Mouse (Mus musculus): ENCODE results near the gene Dock9.

DNA sequence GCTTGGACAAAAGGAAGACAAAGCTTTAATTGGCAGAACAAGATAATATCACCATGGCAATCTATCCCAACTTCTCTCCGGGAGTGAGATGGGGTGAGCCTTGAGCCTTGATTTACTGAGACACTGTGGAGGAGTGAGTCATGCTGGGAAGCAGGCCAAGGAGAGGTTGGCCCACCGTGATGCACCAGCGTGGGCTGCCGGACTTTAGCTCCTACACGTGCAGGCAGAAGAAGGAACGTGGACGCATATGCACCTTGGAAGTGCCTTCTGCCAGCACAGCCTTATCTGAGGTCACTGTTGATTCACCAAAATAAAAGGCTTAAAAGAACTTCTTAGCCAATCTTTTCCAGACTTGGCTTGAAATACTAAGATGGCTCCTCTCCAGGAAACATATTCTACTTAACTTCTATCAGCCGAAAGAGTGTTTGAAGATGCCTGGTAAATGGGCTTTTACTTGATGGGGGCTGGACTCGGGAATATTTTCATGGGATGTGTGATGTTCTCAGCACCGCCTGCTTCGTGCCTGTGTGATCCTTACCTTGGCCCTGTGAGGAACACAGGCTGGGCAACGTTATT is 160.6 kb downstream of the Dock9 start:
- no peak for TF ChIP-seq POLR2A (IDR thresholded peaks at IDR 0.05; ENCODE audit: borderline replicate concordance, control insufficient read depth, low read depth, low read length)
- no peak for TF ChIP-seq CTCF (IDR thresholded peaks at IDR 0.05; ENCODE audit: control insufficient read depth, insufficient read depth, low read length)
